In the genomic region with DNA sequence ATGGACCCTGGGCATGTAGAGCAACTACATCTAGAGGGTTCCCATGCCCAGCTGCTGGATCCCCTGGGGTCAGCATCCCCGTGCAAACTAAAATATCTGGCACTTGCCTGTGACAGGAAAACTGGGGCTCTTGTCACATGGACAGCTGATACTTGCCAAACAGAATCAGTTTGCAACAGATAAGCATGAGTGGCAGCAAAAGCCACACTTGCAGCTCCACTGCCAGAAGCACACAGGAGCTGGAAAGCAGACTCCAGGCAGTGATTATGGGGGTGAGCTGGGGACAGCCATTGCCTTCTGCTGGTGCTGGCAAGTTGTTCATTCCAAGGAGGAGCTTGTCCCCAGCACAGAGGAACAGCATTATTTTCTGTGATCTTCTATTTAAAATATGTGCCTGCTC, we compare ENCODE assay signal across 14 mouse cellular contexts.
A peak's percentile ranks its signal among the peaks of the same experiment; 100 is the strongest.
DNase-seq lines count a peak whose midpoint lies in the region; ATAC-seq lines count a peak whose summit lies in the region.
"Had no signal": no experiment of that assay in that cellular context is flagged by ENCODE, and none has a peak within 500 bp of the region (broad histone marks: within the 10 kb centered on the region; RNA-seq: fewer than 3 reads in every experiment).

No protein-coding gene starts in this region.

- H3K9me3 ChIP-seq in hindbrain, embryonic 10.5 days, result no peaks in the 10 kb centered on the region
- H3K9me3 ChIP-seq: G1E; liver, embryonic 15.5 days; midbrain, embryonic 12.5 days; neural tube, embryonic 13.5 days had no signal

- no peaks in the 10 kb centered on the region for H3K27me3 ChIP-seq in hindbrain, embryonic 10.5 days (ENCODE audit: insufficient read depth, poor library complexity, severe bottlenecking)
- H3K27me3 ChIP-seq: liver, embryonic 15.5 days; midbrain, embryonic 12.5 days; neural tube, embryonic 13.5 days had no signal

- ATAC-seq in frontal cortex, adult (ENCODE audit: low TSS enrichment), result peak; percentile 86
- ATAC-seq: activated CD4-positive, CD25-positive, alpha-beta regulatory T cell, adult 4 months had no signal

- no peaks in the 10 kb centered on the region for H3K36me3 ChIP-seq in hindbrain, embryonic 10.5 days
- H3K36me3 ChIP-seq: G1E; liver, embryonic 15.5 days; midbrain, embryonic 12.5 days; neural tube, embryonic 13.5 days had no signal

- DNase-seq in frontal cortex, postnatal 25 days (ENCODE audit: low spot score in 2 of 2), result no peak
- peak; percentile 57 for DNase-seq in cerebellum, adult 11-12 months
- peak; percentile 56 to 67 for DNase-seq in heart, adult 9 months (ENCODE audit: low spot score in 2 of 2)
- peak; percentile 34 to 56 for DNase-seq in layer of hippocampus, postnatal 36 days
- no peak for DNase-seq in urinary bladder, postnatal 4 days (ENCODE audit: low spot score in 2 of 2)
- DNase-seq in hindbrain, embryonic 10.5 days (ENCODE audit: low spot score), result no peak
- no peak for DNase-seq in thymus, postnatal 4 days
- DNase-seq: kidney, adult 2 months had no signal

- H3K4me1 ChIP-seq in hindbrain, embryonic 10.5 days (replicated peaks), result no peaks in the 10 kb centered on the region
- H3K4me1 ChIP-seq: liver, embryonic 15.5 days; neural tube, embryonic 13.5 days had no signal

- H3K4me3 ChIP-seq in hindbrain, embryonic 10.5 days, result no peak overlapping the region
- H3K4me3 ChIP-seq: liver, embryonic 15.5 days; midbrain, embryonic 12.5 days; neural tube, embryonic 13.5 days had no signal

- 78% methylated on average over 1 of the region's 1 CpGs for WGBS in hindbrain, embryonic 10.5 days

- no peak overlapping the region for H3K27ac ChIP-seq in hindbrain, embryonic 10.5 days
- H3K27ac ChIP-seq: liver, embryonic 15.5 days; midbrain, embryonic 12.5 days; neural tube, embryonic 13.5 days had no signal

Comparison
In these comparisons a context has a peak if more than half of its experiments do, and no peak if none do; other contexts are left out.
1. DNase-seq: peak in cerebellum, adult 11-12 months (single experiment), heart, adult 9 months (2 of 2) and layer of hippocampus, postnatal 36 days (2 of 2); none in frontal cortex, postnatal 25 days (0 of 2), urinary bladder, postnatal 4 days (0 of 2), hindbrain, embryonic 10.5 days (single experiment) and thymus, postnatal 4 days (single experiment).